Mouse (Mus musculus): Measurements from ENCODE around the gene Srp54b.
"Not testable (repeated sequence)": the region's sequence is repeated elsewhere in the genome, so short reads cannot be mapped to it uniquely, and the experiment has no call there.

DNA sequence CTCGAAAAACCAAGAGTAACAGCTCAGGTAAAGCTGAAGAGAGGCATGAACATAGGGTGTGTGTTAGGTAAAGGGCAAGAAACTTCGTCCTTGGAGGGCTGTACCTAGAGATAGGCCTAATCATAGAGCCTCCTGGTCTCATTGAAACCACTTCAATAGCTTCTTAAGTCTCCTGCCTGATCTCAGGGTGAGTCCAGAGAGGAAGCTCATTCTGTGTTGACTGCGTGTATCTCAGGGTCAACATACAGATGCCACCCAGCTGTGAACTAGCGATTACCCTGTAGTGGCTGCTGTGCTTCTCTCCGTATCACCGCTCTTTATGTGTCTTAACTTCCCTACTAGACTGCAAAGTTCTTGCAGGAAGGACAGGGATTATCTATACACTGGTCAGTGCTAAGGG is 58.0 kb downstream of the Srp54b start:
- not testable (repeated sequence) for TF ChIP-seq TAL1 (IDR thresholded peaks at IDR 0.05; ENCODE audit: low read length); CHD2 (IDR thresholded peaks at IDR 0.05; ENCODE audit: low read length); RAD21 (IDR thresholded peaks at IDR 0.05; ENCODE audit: low read depth, low read length); CTCF (IDR thresholded peaks at IDR 0.05 in 2 of 3, conservative IDR thresholded peaks at IDR 0.05 in 1 of 3; ENCODE audit: control insufficient read depth in 1 of 3, insufficient read depth in 1 of 3, low read depth in 2 of 3, low read length in 3 of 3, poor library complexity in 1 of 3, severe bottlenecking in 1 of 3); GABPA (IDR thresholded peaks at IDR 0.05; ENCODE audit: low read depth, low read length); EP300 (IDR thresholded peaks at IDR 0.05; ENCODE audit: low read depth in 1 of 2, low read length in 2 of 2); GATA1 (IDR thresholded peaks at IDR 0.05; ENCODE audit: low read depth, low read length); E2F4 (IDR thresholded peaks at IDR 0.05; ENCODE audit: borderline replicate concordance, low read depth, low read length)

Measured in MEL (cell line).